Mouse (Mus musculus) Patski (cell line): ENCODE results near the gene Lrrc8a. TPM values are rescaled to one million over a fixed set of nuclear protein-coding genes. Genes with fewer than 3 reads are reported as not detected.

Experiments used
- ATAC-seq: fragments of 100-300 bp; one replicate; pipeline ENCODE4 v1.8.0; 2021
- CTCF ChIA-PET: fragments of 350-600 bp; sonication (Branson Sonifier 250); formaldehyde crosslinking; loops from one replicate; lab custom pipeline; 2022; ENCODE audit warnings: inconsistent platforms; lab: Charles Lee
- POLR2A ChIA-PET: fragments of 350-600 bp; sonication (Branson Sonifier 250); formaldehyde crosslinking; loops from one replicate; lab custom pipeline; 2022; ENCODE audit warnings: antibody characterized with exemption, inconsistent platforms; lab: Charles Lee
- DNase-seq: peaks from one replicate; pipeline ENCODE4 v3.0.0-alpha.2; 2011; ENCODE audit warnings: low read depth, low spot score
- H3K27me3 ChIP-seq: fragments of 371-371 bp; one replicate; pipeline ENCODE4 v1.5.1; 2021
- CTCF ChIP-seq: fragments of 100-300 bp; IDR thresholded peaks from one replicate; pipeline ENCODE4 v1.5.1; 2021
- in situ Hi-C: fragments of 300-500 bp; cut with MboI; formaldehyde crosslinking; loops from 3 replicates; pipeline ENCODE4 v1.11.1; 2018; ENCODE audit warnings: low pct_unique_long_range_greater_than_20kb, mixed read lengths
- polyA plus RNA-seq: library from polyadenylated mRNA; unstranded; gene quantifications from one replicate; pipeline ENCODE4 v1.2.3, GENCODE M21; 2021

The Lrrc8a gene
- polyA plus RNA-seq, 1 experiment from 2014 or later = 19.3 TPM

DNA sequence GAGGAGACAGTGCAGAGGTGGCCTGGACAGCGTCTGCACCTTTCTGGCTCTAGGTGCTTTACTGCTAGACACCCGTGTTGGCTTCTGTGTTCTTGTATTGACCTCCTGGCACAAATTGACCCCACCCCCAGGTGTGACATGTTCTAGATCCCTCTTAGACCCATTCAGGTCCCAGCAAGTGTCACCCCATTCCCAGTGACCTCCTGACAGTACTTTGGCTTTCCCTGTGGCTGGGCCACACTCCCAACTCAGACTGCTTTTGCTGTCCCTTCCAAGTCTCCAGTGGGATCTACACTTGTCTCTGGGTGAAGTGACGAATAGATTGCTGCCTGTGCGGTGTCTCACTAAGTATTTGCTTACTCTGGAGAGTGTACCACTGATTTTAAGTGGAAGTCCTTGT, 30.1 kb upstream of the Lrrc8a start:
- DNase-seq (no peak), ATAC-seq (no peak)
- ChIA-PET CTCF (interaction anchor here (1.2 kb wide), 1 partner anchor 10 kb away, joined by 3 read pairs; no protein-coding TSS in a partner anchor), POLR2A (no interaction called here)
- TF ChIP-seq CTCF = no peak
- H3K27me3 ChIP-seq = no peaks in the 10 kb centered on the region
- in situ Hi-C loops = no loop called here

DNA sequence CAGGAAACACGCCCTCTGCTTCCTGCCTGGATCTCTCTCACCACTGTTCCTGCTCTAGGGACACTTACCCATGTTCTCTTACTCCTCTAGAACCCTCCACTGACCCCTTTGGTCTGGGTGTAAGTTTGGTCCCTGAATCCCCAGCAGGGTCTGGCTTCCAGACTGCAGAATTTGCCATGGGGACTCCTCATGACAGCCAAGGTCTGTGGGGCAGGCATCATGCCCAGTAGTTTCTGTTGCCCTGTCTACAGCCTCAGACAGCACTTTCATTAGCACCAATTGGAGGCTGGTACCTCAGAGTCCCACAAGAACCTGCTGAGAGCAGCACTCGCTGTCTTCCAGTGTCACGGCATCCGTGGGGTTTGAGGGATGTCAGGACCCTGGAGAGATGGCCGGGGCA, 29.6 kb upstream of the Lrrc8a start:
- no peak for DNase-seq
- POLR2A ChIA-PET = no interaction called here
- ATAC-seq = no peak
- in situ Hi-C loops = no loop called here
- TF ChIP-seq CTCF = no peak
- no peaks in the 10 kb centered on the region for H3K27me3 ChIP-seq
- CTCF ChIA-PET = no interaction called here

DNA sequence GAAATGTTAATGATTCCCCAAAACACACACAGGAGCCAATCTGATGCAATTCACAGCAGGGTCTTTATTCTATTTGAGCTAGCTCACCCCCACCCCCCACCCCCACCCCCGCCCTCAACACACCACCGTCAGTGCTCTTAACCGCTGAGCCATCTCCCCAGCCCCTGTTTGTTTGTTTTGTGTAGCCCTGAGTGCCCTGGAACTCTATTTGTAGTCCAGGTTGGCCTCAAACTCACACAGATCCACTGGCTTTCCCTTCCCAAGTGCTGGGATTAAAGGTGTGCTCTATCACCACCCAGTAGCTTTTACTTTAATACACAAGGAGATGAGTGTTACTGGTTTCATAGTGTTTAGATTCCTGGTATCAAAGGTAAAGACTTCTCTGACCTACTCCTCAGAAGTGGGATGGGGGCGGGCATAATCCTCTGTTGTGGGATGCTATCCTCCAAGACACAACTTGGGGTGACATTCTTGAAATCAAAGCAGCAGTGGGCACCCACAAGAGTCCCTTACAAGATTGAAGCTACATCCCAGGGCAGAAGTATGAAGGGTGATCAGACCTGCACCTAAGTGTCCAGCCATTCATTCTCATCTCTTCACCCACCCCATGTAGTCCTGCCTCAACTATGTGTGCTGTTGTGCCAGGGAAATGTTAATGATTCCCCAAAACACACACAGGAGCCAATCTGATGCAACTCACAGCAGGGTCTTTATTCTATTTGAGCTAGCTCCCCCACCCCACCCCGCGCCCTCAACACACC, 25.9 kb upstream of the Lrrc8a start:
- ChIA-PET POLR2A (no interaction called here), CTCF (interaction anchor here (2.2 kb wide), 1 partner anchor 15 kb away, joined by 5 read pairs; no protein-coding TSS in a partner anchor)
- TF ChIP-seq CTCF = no peak
- ATAC-seq (no peak), DNase-seq (no peak)
- in situ Hi-C loops = no loop called here
- no peaks in the 10 kb centered on the region for H3K27me3 ChIP-seq

DNA sequence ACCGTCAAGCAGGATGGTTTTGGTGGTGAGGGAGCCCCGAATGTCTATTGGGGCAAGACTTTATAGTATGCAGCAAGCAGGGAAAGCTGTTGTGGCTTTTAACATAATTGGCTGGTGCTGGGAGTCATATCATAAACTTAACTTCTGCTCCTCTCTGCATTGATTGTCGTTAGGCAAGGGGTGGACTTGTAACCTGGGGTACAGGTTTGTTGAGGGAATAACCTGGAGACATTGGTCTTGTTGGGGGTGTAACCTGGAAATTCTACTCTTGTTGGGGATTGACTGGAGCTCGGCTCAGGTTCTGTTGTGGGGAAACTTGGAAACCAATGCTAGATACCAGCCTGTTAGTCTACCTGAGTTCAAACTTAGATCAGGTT, 25.4 kb upstream of the Lrrc8a start:
- DNase-seq (no peak), ATAC-seq (no peak)
- POLR2A ChIA-PET = no interaction called here
- no peak for TF ChIP-seq CTCF
- in situ Hi-C loops = no loop called here
- CTCF ChIA-PET = interaction anchor here (2.2 kb wide), 1 partner anchor 16 kb away, joined by 5 read pairs; no protein-coding TSS in a partner anchor
- H3K27me3 ChIP-seq = no peaks in the 10 kb centered on the region

DNA sequence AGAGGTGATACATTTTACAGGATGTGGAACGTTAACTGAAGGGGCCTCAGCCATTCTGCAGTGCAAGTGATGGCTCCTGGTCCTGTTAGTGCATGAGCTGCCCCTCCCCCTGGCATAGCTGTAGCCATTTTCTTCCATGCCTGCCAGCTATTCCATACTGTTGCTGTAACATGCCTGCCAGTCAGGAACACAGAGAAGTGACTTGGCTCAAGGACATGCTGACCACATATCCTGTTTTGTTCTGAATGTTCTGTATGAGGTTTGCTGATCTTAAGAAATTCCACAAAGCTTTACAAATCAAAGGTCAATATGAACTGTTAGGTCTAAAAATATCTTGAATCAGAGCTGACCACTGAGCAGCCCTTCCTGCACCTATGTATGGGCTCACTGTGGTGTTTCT, 24.6 kb upstream of the Lrrc8a start:
- no peak for ATAC-seq
- in situ Hi-C loops = no loop called here
- H3K27me3 ChIP-seq = no peaks in the 10 kb centered on the region
- no peak for TF ChIP-seq CTCF
- ChIA-PET POLR2A (no interaction called here), CTCF (interaction anchor here (2.2 kb wide), 1 partner anchor 17 kb away, joined by 5 read pairs; no protein-coding TSS in a partner anchor)
- DNase-seq = no peak

GRCm38 (mm10) chr2:30214745-30215144, 22.8 kb upstream of the Lrrc8a start:
- in situ Hi-C loops = no loop called here
- H3K27me3 ChIP-seq = no peaks in the 10 kb centered on the region
- ChIA-PET POLR2A (interaction anchor here (1.0 kb wide), 1 partner anchor 35 kb away, joined by 3 read pairs; no protein-coding TSS in a partner anchor), CTCF (interaction anchor here (1.2 to 1.5 kb wide), 2 partner anchors 9 to 11 kb away, joined by 3 read pairs; partner anchors contain the start of gene Kyat1)
- ATAC-seq (no peak), DNase-seq (no peak)
- no peak for TF ChIP-seq CTCF

DNA sequence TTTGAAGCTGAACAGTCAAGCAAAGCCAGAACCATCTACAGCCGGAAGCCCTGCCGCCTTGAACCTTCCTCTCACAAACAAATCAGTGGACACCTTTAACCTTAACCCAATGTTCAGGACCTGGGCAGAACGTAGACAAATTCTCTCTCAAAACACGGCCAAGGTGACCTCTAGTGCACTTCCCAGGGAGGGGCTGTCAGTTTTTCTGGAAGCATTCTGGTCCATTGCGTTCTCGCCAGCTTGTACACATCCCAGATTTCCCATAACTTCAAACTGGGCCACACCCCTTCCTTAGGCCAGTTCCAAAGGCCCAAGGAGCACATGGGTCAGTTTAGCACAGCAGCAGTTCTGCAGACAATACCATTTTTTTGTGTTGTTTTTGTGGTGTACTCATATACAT, 22.0 kb upstream of the Lrrc8a start:
- POLR2A ChIA-PET = no interaction called here
- no peak for ATAC-seq
- CTCF ChIA-PET = no interaction called here
- no peak for DNase-seq
- TF ChIP-seq CTCF = no peak
- no peaks in the 10 kb centered on the region for H3K27me3 ChIP-seq
- in situ Hi-C loops = no loop called here

DNA sequence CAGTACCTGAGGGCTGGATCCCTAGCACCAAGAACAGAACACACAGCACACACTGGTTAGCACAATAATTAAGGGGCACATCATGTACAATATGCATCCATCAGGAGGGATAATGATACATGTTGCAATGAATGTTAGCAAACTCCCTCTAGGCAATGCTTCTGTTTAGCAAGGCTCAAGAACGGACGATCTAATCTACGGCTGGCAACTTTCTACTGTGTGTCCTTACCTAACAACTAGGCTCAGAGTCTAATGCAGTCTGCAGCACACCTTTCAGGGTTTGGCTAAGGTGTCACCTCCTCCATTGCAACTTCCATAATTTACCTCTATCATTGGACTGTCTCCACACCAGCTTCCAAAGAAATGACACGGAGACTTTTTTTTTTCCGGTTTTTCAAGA, 21.2 kb upstream of the Lrrc8a start:
- ATAC-seq (no peak), DNase-seq (no peak)
- CTCF ChIA-PET = no interaction called here
- in situ Hi-C loops = no loop called here
- POLR2A ChIA-PET = interaction anchor here (0.6 kb wide), 1 partner anchor 321 kb away, joined by 3 read pairs; no protein-coding TSS in a partner anchor
- no peak for TF ChIP-seq CTCF
- H3K27me3 ChIP-seq = no peaks in the 10 kb centered on the region

DNA sequence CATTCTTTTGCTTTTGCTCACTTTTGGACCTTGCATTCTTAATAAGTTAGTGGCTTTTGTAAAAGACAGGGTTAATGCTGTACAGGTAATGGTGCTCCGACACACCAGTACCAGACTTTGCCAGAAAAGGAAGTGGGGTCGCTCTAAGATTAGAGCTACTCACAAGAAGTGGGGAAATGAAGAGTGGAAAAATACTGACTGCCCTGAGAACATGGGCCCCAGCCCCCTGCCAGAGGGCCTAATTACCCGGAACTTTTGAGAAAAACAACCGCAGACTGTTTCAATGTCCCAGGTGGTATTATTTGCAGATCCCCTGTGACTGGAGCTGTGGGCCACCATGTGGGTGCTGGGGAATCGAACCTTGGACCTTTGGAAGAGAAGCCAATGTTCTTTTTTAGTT, 1.9 kb upstream of the Lrrc8a start:
- ChIA-PET POLR2A (no interaction called here), CTCF (no interaction called here)
- in situ Hi-C loops = no loop called here
- TF ChIP-seq CTCF = no peak
- no peak for DNase-seq
- no peaks in the 10 kb centered on the region for H3K27me3 ChIP-seq
- ATAC-seq = no peak

- H3K27me3 ChIP-seq = no peaks in the 10 kb centered on the region
- POLR2A ChIA-PET = interaction anchor here (0.7 to 1.3 kb wide), 6 partner anchors 10 to 65 kb away, joined by 3 to 6 read pairs (median 4); partner anchors contain the start of gene Kyat1
- ATAC-seq = no peak
- in situ Hi-C loops = no loop called here
- TF ChIP-seq CTCF = no peak
- CTCF ChIA-PET = interaction anchor here (1.0 to 1.3 kb wide), 2 partner anchors 30 to 74 kb away, joined by 3 to 4 read pairs; no protein-coding TSS in a partner anchor
- no peak for DNase-seq
Measured at GRCm38 (mm10) chr2:30236426-30237198, 903 bp upstream of the Lrrc8a start.
